Mouse (Mus musculus) fat pad, adult 2 months (tissue): ENCODE results near the gene Chka.

Experiments used
- DNase-seq: peaks from one replicate; pipeline ENCODE4 v3.0.0-alpha.2; 2011; ENCODE audit warnings: low read depth, low spot score; ENCODE audit errors: extremely low read depth

The Chka gene

DNA sequence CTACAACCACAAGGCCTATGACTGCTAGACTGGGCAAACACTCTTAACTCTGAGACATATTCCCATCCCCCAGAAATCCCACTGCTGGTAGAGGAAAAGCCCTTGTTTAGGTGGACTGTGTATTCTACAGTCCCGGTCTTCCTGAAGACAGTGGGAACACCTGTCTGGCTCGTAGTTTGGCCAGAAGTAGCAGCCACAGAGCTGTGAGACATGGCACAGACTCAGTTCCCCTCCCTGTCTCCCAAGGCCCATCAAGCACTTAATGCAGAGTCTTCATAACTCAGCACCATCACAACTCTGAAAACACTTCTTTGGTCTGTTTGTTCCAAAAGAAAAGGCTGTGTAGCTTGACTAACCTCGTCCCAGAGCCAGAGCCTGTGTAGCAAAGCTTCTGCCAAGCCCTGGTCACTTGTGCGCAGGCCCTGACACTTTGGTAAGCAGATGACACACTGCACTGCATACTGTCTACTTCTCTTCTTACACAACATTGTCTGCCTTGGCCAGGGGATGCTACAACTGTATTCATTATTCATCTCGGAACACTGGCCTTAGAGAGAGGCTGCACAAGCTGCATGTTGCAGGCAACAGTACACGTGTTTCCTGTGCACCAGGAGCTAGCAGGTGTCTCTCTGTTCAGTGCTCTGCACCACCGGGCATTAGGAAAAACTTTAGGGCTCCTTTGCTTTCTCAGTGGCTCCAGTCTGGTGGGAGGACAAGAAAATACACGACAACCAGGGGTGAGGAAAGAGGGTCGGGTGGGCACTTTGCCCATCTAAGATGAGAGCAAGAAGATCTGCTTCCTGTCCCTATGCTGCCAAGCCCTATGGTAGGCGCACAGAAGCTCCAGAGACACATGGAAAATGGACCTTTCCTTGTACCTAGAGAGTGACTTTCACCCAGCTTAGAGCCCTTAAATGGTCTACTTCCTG, 4.6 kb upstream of the Chka start:
- no peak for DNase-seq

DNA sequence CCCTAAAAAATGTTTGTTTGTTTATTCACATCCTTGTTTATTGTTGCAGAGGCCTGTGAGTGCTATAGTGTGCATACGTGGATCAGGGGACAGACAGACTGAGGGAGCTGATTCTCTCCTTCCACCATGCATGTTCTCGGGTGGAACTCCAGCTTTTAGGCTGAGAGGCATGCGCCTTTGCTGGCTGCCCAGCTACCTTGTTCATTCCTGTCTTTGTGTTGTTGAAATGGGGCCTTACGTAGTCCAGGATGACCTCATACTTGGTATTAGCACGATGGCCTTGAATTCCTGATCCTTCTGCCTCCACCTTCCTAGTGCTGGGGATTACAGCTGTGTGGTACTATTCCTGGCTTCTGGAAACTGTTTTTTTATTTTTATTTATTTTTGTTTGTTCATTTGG, 3.9 kb upstream of the Chka start:
- DNase-seq, result no peak

DNA sequence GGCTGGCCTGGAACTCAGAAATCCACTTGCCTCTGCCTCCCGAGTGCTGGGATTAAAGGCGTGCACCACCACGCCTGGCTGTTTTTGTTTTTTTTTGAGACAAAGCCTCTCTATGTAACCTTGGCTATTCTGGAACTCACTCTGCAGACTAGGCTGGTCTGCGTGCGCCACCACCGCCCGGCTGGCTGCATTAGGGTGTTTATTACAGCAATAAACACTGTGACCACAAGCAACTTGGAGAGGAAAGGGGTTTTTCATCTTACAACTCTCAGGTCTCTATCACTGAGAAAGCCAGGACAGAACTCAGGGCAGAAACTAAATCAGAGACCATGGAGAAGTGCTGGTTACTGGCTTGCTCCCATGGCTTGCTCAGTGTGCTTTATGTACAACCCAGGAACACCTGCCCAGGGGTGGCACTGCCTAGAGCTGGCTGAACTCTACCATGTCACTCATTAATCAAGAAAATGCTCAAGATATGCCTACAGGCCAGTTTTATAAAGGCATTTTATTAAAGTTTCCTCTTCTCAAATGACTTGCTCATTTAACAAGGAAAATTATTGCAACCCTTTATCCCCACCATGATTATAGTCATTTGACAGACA, 3.3 kb upstream of the Chka start:
- no peak for DNase-seq

DNA sequence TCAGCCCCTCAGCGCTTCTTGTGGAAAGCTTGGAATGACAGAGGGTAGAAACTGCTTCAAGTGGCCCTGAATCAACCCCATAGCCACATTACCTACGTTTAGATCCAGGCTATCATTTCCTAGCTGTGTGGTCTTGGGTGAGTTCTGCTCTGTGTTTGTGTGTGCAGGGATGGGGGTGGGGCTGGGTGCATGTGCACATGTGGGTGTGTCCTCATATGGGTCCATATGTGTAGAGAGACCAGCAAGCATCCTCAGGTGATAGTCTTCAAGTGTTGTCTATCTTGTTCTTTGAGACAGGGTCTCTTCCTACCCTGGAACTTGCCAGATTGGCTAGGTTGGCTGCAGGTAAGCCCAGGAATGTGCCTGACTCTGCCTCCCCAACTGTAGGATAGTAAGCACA, 2.3 kb upstream of the Chka start:
- no peak for DNase-seq

DNA sequence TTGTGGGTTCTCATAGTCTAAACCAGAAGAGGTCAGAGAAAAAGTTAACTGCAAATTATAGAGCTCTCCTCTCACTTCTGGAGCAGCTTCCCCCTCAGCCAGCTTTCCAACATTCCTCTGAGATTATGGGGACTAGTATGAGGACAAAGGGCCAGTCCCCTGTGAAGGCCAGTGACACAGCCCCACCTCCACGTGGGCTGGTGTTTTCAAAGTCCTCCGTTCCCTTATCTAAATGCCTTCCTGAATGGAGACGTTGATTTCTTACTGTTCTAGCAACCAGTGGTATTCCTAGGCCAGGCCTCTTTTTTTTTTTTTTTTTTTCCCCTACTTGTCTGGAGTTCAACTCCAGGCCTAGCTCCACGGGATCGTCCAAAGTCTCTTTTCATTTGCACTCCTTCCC, 1.5 kb upstream of the Chka start:
- DNase-seq, result no peak

DNA sequence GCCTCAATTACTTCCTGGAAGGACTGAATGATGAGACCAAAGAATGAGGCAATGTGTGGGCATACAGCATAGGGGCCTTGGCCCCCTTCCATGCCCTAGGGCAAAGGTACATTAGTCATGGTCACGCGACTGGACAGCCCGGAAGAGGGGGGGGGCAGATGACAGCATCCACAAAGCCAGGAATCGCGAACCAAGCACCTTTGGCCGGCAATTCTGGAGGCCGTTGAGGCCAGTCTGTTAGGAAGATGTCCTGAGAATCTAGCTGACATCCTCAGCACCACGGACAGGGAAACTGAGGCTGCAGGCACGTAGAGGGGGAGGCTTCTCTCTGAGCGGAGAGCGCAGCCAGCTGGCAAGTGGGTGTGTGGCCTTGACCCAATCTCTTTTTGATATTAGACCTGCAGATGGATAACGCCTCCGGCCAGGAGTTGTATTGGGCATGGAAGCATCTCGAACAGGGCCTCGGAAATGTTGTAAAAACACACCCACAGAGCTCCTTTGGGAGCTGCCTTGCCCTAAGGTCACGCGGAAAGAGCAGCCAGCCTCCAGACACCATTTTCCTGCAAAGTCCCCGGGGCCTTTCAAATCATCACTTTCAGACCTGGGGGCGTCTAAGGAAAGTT, 615 bp upstream of the Chka start:
- no peak for DNase-seq

DNA sequence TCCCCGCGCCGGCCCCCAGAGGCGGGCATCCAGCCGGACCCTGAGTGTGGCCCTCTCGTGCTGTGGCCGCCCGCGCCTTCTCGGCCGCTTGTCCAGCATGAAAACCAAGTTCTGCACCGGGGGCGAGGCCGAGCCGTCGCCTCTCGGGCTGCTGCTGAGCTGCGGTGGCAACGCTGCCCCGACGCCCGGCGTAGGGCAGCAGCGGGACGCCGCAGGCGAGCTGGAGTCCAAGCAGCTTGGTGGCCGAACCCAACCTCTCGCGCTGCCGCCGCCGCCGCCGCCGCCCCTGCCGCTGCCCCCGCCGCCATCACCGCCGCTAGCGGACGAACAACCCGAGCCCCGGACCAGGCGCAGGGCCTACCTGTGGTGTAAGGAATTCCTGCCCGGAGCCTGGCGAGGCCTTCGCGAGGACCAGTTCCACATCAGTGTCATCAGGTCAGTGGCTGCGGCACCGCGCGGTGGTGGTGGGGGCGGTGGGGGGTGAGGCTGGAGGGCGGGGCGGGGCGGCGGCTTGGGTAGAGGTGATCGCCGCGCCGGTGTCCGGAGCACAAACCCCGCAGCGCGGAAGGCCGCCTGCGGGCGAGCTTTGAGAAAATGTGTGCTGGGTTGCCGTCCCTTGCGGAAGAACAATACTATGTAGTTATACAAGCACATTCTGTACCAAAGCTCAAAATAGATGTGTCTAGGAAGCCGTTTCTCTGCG, 557 bp downstream of the Chka start:
- DNase-seq, result no peak

DNA sequence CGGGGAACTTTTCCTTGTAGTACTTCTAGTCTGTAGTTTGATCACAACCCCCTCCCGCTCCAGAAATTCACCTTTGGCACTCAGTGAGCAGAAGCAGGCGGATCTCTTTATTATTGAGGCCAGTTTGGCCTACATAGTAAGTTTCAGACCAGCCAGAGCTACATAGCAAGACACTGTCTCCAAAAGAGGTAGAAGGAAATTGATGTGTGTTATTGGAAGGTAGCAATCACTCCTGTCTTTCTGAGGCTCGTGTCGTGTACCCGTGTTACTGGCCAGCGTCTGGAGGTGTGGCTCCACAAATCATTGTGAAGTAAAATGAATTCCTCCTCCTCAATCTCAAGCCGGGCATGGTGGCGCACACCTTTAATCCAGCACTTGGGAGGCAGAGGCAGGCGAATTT, 1.5 kb downstream of the Chka start:
- DNase-seq, result no peak

DNA sequence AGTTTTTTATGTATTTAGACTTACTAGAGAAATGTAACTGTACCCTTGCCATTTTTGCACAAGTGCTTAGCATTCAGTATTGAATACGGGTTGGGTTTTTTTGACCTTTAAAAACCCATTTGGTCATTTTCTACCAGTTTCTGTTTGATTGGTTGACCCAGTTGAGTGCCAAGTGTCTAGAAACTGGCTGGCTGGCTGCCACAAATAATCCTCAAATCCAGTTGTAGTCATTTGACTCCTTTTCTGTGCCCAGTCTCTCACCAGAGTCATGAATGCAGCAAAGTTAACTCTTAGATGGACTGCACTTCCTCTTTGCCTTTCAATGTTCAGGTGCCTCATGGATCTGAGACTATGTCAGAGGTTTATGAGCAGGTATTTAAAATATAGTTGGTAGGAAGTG, 2.3 kb downstream of the Chka start:
- DNase-seq, result no peak

DNA sequence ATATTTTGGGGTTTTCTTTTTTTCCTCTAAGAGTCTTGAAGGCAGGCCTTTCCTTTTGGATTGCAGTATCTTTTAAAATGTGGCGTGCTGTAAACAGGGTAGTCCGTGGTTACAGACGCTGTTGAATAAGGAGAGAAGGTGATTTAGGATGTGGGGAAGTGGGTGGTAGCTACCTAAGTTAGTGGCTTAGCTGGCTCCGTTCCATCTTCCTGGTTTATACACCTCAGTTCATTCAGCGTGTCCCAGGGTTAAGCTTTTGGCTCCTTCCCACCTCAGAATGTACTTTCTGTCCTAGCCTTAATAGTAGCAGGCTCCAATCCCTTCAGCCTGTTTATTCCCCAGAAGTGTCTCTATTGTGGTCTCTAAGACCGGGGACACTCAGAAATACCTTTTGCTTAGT, 3.5 kb downstream of the Chka start:
- no peak for DNase-seq

DNA sequence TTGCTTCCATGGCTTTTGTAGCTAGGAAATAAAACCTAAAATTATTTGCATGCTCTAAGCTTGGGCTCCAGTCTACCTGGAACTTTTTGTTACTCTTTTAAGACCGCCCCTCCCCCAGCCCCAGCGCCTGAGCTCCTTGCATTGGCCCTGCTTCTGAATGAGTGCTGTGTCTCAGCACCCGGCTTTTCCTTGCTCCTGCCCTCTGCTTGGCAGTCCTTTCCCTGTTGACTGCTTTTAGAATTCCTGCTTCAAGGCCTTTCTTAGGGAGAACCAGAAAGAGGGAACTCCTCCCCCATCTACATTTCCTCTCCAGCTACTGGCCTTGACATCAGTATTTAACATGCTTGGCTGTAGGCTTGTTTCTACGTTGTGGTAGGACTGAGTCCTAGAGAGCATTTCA, 4.0 kb downstream of the Chka start:
- DNase-seq, result no peak

DNA sequence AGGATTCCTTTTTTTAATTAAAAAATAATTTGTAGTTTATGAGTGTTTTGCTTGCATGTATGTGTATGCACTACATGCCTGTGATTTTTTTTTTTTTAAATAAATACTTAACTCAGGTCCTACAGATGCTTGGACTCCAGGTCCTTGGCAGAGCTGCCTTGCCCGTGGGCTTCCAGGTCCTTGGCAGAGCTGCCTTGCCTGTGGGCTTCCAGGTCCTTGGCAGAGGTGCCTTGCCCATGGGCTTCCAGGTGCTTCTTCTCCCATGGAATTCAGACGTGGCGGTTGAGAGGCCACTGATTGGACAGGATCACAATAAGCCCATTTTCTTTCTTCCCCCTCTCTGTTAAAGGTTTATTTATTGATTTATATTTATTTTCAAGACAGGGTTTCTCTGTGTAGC, 5.6 kb downstream of the Chka start:
- no peak for DNase-seq

DNA sequence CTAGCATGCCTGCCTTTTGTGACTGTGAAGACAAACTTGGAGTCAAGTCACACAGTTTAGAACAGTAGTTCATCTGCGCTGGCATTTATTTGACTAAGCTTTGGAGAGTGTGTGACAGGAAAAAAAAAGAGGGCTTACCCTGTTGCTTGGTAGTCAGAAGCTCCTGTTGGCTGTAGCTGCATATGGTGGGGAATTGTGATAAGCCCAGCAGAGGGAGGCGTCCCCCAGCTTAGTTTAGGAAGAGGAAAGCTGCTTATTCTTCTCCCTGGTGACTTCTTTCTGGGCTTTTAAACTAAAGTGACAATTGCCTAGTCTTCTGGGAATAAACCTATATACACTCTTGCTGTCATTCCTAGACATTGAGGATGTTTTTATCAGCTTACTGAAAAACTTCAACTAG, 11.1 kb downstream of the Chka start:
- no peak for DNase-seq

DNA sequence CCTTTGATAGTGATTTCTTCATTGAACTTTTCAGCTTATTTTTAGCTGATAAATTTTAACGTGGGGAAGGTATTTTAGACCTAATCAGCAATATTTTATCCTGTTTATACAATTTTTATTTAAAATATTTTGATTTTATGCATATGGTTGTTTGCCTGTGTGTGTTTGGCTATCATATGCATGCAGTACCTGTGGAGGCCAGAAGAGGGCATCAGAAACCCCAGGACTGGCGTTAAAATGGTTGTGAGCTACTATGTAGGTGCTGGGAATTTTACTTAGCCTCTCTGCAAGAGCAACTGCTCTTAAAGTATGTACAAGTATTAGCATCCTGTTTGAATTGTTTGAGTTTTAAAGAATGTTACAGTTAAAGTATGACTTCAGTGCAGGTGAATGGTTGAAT, 13.4 kb downstream of the Chka start:
- no peak for DNase-seq

DNA sequence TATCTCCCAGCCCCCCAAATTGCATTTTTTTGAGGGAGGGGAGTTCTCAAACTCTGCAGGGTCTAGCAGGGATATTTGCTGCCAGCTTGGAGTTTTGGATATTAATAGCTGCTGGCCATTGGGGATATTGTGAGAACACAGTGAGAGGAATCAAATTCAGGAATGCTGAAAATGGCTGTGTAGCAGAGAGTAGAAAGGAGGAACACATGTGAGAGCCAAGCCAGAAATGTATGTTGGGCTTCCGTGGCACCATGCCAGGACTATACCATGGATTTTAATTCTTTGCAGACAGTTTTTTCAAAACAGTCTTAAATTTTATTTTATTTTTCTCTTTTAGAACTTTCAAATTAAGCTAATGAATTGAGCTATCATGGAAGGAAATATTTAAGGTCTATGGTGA, 16.7 kb downstream of the Chka start:
- no peak for DNase-seq

DNA sequence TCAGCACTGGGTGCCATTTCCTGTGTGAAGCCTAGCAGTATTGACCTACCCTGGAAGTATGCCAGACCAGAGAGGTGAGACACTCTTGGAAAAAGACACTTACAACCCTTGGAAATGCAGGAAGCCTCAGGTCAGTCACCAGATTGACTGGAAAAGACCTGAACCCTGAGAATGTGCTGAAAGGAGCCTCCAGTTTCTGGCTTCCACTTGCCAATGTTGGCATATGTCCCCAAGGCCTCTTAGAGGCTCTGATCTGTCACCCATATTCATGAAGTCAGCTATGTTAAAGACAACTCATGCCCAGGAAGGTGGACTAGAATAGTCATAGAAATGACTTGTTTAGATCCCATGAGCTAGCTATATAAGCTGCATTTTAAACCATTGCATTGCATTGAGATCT, 19.9 kb downstream of the Chka start:
- DNase-seq, result no peak

DNA sequence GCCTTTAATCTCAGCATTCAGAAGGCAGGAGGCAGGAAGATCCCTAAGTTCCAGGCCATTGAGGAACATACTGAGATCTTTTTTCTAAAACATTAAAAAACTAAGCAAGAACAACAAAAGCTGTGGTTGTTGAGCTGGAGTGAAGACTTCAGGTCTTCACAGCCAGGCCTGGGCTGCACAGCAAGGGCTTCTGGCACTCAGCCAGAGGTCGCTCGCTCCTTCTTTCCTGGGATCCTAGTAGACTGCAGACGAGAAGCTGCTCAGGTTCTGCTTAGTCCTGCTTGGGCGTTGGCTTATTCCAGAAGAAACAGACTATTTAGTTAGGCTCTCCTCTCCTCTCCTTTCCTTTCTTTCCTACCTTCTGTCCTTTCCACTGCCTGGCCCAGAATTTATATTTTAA, 20.8 kb downstream of the Chka start:
- DNase-seq, result no peak

DNA sequence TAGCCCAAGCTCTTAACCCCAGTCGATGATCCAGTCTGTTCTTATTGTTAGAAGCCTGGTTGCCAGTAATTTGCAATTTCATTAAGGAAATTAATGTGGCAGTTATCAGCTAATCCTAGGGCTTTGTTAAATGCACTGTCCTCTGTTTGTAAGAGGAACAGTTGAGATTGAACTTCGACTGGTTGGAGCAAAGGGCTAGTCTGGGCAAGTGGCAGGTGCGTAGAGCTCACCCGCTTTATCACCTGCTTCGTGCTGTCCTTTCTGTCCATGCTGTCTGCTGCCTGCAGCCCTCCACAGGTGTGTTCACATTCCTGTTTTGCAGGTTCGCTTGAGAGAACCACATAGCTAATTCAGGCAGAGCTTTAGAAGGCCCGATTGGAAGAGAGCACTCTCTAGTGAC, 23.5 kb downstream of the Chka start:
- peak; percentile 65 for DNase-seq

DNA sequence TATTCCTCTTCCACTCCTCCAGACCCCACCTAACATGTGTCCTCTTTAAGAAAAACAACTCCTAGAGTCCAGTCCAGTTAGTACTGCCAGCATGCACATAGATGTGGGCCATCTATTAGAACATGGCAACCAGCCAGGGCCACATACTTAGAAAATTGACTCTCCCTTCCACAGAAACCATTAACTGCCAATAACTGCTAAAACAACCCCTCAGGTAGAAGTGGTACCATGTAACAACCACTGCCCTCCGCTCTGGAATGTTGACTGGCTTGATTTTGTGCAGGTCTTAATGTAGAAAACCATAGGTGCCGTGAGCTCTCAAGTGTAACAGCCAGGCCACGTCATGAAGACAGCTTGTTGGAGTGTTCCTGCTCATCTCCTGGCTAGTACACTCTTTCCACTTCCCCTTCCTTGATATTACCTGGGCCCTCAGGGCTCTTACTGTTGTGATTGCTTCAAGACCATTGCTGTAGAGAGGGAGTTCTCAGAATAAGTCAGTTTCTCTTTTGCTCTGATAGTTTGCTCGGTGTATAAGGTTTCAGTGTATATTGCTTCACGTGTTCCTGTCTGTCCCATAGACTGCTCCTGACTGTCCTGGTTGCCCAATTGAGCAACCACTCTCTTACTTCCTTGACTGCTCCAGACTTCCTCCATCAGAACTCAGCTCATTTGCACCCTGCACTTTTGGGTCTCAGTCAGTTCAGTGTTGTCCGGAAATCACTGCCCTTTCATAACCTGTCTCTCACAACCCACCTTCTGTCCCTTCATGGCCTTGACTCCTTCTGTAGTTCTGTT, 28.7 kb downstream of the Chka start:
- no peak for DNase-seq

DNA sequence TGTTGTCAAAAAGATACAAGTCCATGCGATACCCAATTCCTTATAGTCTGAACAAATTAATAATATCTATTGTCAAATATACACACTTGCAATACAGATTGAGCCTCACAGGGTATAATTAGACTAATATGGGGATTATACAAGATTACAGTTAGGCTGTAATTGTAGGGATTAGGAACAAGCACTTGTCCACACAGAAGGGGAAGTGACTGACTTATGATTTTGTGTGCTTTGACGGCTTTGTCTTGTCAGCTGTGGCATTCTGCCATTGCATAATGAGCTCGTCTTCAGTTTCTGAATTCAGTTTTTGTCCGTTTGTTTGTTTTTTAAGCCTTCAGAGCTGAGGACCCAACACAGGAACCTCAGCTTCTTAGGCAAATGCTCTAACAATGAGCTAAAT, 30.6 kb downstream of the Chka start:
- no peak for DNase-seq
